Mouse (Mus musculus) urinary bladder, postnatal 4 days (tissue): ENCODE measurements at regions not wholly inside any gene's neighbourhood (a gene's known extent, or its start where the extent isn't known, plus 50 kb on each side); places are given as distances from the start of the nearest gene placed in this dataset.
A peak's percentile ranks its signal among the peaks of the same experiment; 100 is the strongest.

ENCODE experiments used
- DNase-seq, 2 experiments: peaks; one replicate each; pipeline ENCODE4 v3.0.0; 2021 to 2022; ENCODE audit warnings: low spot score in 2 of 2

- DNase-seq, result no peak
These were observed 485.7 kb downstream of the Fat4 start for GRCm38 (mm10) chr3:39372426-39372950.

DNA sequence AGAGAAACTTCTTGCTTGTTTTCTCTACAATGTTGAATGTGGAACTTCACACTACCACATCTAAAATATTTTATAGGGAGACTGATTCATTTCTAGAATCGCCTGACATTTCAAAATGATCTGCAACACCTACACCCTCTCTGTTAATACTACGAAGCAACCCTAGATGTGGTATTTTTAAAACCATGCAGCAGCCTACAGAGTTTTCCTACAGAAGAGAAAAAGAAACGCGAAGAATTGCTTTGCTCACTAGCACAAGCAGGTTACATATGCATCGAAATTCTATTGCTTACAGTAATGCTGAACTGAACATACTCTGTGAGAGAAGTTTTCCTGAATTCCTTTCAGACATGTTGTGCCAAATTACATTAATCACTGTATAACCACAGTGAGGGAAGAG, 488.7 kb downstream of the Fat4 start:
- DNase-seq, result no peak

- no peak for DNase-seq
These were observed 501.8 kb downstream of the Fat4 start for GRCm38 (mm10) chr3:39388491-39388890.

GRCm38 (mm10) chr3:39390442-39390841, 503.7 kb downstream of the Fat4 start:
- DNase-seq, result no peak

- DNase-seq, result no peak
These were observed 505.3 kb downstream of the Fat4 start for GRCm38 (mm10) chr3:39392053-39392452.

DNA sequence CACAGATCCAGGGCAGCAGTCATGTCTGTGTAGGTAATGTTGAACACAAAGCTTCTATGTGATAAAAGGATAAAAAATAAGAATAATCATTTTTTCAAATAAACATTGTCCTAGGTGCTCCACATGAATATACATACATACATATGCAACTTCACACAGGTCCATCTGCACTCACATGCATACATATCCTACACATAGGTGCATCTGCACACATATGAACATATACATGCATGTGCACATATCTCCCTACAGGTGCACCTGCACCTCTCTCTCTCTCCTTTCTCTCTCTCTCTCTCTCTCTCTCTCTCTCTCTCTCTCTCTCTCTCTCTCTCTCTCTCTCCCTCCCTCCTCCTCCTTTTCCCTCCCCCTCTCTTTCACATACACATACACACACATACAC, 509.9 kb downstream of the Fat4 start:
- DNase-seq, result no peak

DNA sequence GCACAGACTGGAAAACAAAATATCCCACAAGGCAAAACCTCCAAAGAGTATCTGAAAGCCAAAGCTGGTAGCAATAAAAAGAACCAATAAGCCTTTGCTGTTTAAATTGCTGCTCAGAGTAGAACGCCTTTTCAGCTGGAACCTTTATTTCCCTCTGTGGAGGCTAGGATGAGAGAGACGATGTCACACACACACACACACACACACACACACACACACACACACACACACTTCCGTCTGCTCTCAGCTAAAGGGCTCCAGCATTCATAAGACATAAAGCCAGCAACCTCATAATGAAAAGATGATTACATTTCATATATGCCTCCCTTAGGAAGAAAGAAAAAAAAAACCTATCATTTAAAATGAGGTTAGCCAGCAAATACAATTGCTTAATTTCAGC, 510.5 kb downstream of the Fat4 start:
- no peak for DNase-seq

DNA sequence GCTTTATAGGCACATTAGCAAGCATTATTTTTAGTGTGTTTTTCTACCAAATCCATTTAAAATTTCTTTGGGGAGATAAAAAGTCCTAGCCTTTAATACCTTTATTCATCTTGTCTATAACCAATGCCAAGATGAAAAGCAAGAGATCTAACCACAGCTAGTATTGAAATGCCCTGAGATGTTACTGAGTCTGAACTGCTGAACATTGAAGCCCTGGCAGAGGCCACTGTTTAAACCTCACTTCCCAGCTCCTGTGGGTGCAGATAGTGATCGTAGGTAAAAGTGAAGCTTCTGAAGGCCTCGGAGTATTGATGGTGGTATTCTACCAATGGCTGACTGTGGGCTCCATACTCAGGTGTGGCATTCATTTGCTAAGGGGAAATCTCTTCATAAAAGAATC, 510.9 kb downstream of the Fat4 start:
- DNase-seq, result no peak

DNA sequence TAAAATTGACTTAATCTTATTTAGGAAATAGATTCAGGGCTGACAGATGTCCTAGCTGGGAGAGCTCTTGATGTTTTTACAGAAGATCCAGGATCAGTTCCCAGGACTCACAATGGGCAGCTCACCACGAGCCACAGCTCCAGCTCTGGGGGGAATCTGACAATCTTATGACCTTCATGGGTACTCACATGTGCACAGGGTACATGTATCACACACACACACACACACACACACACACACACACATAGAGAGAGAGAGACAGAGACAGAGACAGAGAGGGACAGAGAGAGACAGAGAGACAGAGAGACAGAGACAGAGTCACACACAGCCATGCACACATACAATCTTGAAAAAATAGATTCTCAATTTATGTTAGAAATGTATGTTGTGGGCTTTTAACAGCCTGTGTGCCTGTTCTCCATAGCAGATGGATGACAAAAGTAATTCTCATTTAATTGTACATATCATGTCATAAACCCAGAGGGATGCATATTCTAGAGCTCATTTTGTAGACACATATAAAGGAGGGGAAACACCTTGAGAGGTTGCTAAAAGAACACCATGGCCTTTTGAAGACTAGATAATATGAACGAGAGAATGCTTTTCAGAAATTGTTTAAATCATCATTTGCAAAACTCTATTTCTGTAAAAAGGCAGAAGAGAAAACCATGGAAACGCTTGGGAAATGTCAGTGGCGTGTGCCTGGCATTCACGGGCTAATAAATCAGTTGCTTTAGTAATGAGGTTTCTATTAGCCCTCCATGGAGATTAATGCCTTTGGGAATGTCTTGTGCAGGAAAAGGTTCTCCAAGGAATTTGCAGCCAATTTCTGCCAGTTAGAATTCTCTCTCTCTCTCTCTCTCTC, 538.3 kb downstream of the Fat4 start:
- no peak for DNase-seq

DNA sequence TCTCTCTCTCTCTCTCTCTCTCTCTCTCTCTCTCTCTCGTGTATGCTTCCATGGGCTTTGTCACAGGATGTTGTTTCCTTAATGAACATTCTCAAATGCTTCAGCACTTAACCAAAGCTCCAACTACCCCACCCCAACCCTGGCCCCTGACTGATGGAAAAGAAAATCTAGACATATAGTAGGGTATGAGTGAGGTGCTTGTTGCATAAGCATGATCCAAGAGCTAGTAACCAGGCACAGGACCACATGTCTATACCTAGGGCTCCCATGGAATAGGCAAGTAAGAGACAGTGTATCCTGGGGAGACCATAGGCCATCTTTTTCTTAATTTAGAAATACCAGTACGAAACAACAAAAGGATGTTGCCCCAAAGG, 538.9 kb downstream of the Fat4 start:
- no peak for DNase-seq

- DNase-seq, result peak; percentile 22 to 60
These were observed 556.6 kb downstream of the Fat4 start for GRCm38 (mm10) chr3:39443328-39443727.

- no peak for DNase-seq
These were observed 568.9 kb downstream of the Fat4 start for GRCm38 (mm10) chr3:39455650-39456049.

DNA sequence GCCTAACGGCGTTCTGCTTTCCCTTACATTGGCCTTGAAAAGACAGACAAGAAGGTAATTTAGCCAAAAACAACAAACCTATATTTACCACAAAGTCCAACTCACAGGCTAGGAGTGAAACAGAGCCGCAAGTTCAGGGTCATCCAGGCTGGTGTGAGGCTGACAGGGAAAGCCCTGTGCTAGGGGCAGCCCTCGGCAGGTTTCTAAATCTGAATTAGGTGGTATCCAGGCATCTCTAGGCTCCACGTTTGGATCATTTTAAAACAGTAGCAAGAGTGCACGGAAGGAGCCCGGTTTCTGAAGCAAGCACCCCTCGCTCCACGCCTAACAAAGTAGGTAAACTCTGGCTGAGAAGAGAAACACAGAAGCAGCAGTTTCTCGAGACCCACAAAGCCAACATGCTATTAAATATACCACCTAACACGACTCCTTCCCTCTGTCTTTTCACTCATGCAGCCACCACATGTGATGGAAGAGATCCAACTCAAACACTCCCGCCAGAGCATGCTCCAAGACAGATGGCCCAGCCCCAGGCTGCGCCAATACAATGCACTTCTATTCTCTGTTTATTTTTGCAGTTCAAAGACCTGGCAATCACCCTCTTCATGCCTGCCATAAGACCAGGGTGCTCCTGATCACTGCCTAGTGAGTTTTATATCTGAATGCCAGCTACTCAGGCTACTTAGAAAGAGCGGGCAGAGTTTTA, 573.6 kb downstream of the Fat4 start:
- no peak for DNase-seq

DNA sequence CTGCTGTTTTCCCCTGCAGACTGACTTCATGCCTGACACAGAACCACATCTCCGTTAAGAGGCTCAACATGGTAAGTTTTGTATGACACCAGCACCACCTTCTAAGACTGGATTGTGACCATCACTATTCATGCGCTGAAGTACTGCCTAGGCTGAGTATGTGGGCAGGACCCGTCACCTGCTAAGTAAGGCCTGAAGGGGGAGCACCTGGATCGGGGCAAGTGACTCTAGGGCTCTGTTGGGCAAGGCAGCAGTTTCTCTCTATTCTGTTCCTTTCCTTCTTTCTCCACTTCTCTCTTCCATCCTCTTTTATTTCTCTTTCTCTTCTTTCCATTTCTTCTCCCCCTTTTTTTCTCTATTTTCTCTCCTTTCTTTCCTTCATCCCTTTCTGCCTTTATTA, 574.8 kb downstream of the Fat4 start:
- DNase-seq, result no peak

GRCm38 (mm10) chr3:39465811-39466210, 579.1 kb downstream of the Fat4 start:
- no peak for DNase-seq

- no peak for DNase-seq
These were observed 602.7 kb downstream of the Fat4 start for GRCm38 (mm10) chr3:39489392-39489791.

- no peak for DNase-seq
These were observed 607.6 kb downstream of the Fat4 start for GRCm38 (mm10) chr3:39494363-39494762.

DNA sequence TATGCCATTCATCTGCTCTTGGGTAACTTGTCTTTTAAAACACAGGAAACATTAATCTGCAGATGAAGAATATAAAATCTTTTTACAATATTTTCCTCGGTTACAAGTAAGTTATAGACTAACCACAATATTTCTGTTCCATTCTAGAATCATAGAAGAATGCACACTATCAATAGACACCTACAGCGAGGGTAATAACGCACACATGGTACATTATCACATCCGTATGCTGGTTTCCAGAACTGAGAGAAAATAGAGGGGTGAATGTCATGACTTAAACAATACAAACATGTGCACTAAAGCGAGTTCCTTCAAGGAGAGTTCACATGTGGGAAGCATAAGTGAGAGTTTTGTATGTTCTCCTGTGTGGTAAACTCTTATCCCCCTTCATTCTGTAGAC, 641.3 kb downstream of the Fat4 start:
- no peak for DNase-seq

DNA sequence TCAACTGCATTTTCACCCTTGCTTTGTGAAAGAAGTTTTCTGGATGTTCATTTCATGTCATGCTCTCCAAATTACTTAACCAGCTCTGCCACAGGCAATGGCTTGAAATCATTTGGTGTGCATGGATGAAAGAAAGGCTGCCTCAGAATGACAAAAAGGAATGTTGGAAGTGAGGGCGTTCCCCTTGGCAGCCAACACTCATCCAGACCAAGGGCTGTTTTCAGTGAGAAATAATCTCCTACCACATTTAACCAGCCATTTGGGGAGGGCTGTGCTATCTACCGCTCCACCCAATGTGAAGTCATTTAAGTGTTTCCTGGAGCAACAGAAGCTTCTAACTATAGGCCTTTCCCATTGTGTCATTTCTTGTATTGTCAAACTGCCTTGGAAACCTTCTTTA, 650.8 kb downstream of the Fat4 start:
- no peak for DNase-seq

DNA sequence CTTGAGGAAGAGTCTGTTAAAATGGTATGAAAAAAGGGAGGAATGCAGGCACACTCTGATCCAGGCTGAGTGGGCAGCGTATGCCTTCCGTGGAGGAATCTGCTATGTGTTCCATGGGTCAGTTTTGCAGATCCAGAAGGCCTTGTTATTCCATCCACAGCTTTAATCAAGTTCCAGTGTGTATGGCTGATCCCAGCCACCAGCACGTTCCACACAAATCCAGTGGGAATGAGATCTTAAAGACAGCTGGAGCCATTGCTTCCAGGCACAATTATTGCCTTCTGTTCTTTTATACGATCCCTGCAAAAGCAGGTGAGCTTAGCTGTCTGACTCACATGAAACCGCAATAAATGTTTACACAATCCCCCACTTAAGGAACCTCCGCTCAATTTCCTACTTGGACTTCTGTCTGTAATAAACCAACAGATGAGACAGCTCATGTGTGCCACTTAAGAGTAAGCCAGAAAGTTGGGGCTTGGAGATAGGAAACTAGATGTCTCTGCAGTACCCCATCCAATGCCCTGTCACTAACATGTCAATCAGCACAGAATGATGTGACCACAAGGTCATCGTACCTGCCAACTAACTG, 653.9 kb downstream of the Fat4 start:
- DNase-seq, result no peak

DNA sequence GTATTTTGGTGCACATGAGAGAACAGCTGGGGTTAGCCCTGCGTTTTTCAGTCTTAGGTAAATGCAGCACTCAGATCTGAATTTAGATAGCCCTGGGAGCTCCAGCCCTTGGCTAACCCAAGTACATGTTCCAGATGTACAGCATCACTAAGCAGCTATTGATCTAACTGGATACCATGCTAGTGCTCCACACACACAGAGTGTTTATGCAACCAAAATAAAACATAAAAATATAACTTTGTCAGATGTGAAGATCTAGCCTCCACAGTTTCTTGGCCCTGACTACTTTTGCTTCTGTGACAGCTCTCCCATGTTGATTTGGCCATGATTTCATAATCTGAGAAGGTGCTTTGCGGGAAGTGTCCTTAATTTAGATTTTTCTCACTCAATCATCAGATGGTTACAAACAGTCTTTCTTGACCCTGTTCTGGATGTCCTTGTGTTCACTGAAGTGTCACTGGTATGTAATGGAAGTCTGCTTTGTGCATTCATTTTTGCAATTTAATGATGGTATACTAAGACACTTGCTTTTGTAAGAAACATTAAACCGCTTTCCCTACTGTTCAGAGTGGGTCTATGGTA, 672.8 kb downstream of the Fat4 start:
- no peak for DNase-seq

GRCm38 (mm10) chr3:39560951-39561350, 674.2 kb downstream of the Fat4 start:
- no peak for DNase-seq
